ENCODE assay signal across 15 mouse cellular contexts in the genomic region with DNA sequence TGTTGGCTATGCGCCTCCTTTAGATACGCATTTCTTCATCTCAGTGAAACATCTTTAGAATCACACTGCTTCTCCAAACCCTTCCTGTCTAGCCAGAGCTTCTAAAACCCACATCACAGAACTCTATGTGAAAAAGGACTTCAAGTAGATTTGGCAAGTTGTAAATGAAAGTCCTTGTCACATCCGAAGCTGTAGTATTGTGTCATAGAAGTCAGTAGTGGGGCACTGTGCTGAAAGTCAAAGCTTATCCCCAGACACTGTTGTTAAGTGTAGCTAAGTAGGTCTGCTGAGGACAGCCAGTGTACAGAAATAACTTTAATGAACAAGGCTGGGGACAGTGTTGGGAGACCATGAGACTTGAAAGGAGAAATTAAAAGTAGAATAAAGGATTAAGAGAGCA.
DNase-seq lines count a peak whose midpoint lies in the region; ATAC-seq and TF ChIP-seq lines count a peak whose summit lies in the region.
"Had no signal": no experiment of that assay in that cellular context is flagged by ENCODE, and none has a peak within 500 bp of the region (broad histone marks: within the 10 kb centered on the region; RNA-seq: fewer than 3 reads in every experiment).

No protein-coding gene starts in this region.

- 0 out of 2 replicates have a peak overlapping the region, but pooled peaks have one; percentile 9 for H3K27ac ChIP-seq in forebrain, embryonic 14.5 days (ENCODE audit: low read depth, low read length)
- H3K27ac ChIP-seq in forebrain, embryonic 10.5 days = no peak overlapping the region
- 0 out of 2 replicates have a peak overlapping the region, but pooled peaks have one; percentile 55 for H3K27ac ChIP-seq in hindbrain, embryonic 13.5 days
- no peak overlapping the region for H3K27ac ChIP-seq in hindbrain, embryonic 16.5 days (ENCODE audit: low read depth, low read length)
- 0 out of 2 replicates have a peak overlapping the region, but pooled peaks have one; percentile 29 for H3K27ac ChIP-seq in neural tube, embryonic 13.5 days (replicated peaks)
- H3K27ac ChIP-seq in neural tube, embryonic 15.5 days (replicated peaks) = peak overlapping the region; percentile 60; the same call in 1 of the 2 replicates
- no peak overlapping the region for H3K27ac ChIP-seq in left cerebral cortex, adult 2 months
- H3K27ac ChIP-seq: intestine, embryonic 15.5 days; macrophage had no signal

- H3K36me3 ChIP-seq in forebrain, embryonic 14.5 days (ENCODE audit: control insufficient read depth, insufficient read depth, low read length) = 0 out of 2 replicates have a peak, but pooled peaks cover 3% of the 10 kb centered on the region
- no peaks in the 10 kb centered on the region for H3K36me3 ChIP-seq in forebrain, embryonic 10.5 days (replicated peaks)
- no peaks in the 10 kb centered on the region for H3K36me3 ChIP-seq in hindbrain, embryonic 13.5 days
- no peaks in the 10 kb centered on the region for H3K36me3 ChIP-seq in hindbrain, embryonic 16.5 days (ENCODE audit: control insufficient read depth, insufficient read depth, low read length)
- no peaks in the 10 kb centered on the region for H3K36me3 ChIP-seq in neural tube, embryonic 13.5 days
- no peaks in the 10 kb centered on the region for H3K36me3 ChIP-seq in neural tube, embryonic 15.5 days
- H3K36me3 ChIP-seq: intestine, embryonic 15.5 days had no signal

- H3K9me3 ChIP-seq in forebrain, embryonic 14.5 days (replicated peaks; ENCODE audit: control insufficient read depth, low read length) = no peaks in the 10 kb centered on the region
- H3K9me3 ChIP-seq in forebrain, embryonic 10.5 days = no peaks in the 10 kb centered on the region
- no peaks in the 10 kb centered on the region for H3K9me3 ChIP-seq in hindbrain, embryonic 13.5 days
- H3K9me3 ChIP-seq in hindbrain, embryonic 16.5 days (ENCODE audit: control insufficient read depth, low read length) = no peaks in the 10 kb centered on the region
- no peaks in the 10 kb centered on the region for H3K9me3 ChIP-seq in neural tube, embryonic 13.5 days
- H3K9me3 ChIP-seq in neural tube, embryonic 15.5 days (replicated peaks) = no peaks in the 10 kb centered on the region
- H3K9me3 ChIP-seq: intestine, embryonic 15.5 days had no signal

- no peak for TF ChIP-seq CTCF in left cerebral cortex, adult 2 months (IDR thresholded peaks at IDR 0.05)

- H3K4me3 ChIP-seq in forebrain, embryonic 14.5 days (ENCODE audit: low read depth, low read length) = no peak overlapping the region
- no peak overlapping the region for H3K4me3 ChIP-seq in forebrain, embryonic 10.5 days
- H3K4me3 ChIP-seq in hindbrain, embryonic 13.5 days = no peak overlapping the region
- no peak overlapping the region for H3K4me3 ChIP-seq in hindbrain, embryonic 16.5 days (ENCODE audit: low read length)
- H3K4me3 ChIP-seq in neural tube, embryonic 13.5 days = no peak overlapping the region
- H3K4me3 ChIP-seq in neural tube, embryonic 15.5 days (replicated peaks) = no peak overlapping the region
- no peak overlapping the region for H3K4me3 ChIP-seq in left cerebral cortex, adult 2 months
- H3K4me3 ChIP-seq: intestine, embryonic 15.5 days had no signal

- H3K9ac ChIP-seq in forebrain, embryonic 14.5 days (ENCODE audit: low read length) = no peak overlapping the region
- H3K9ac ChIP-seq in hindbrain, embryonic 13.5 days = no peak overlapping the region
- no peak overlapping the region for H3K9ac ChIP-seq in hindbrain, embryonic 16.5 days (ENCODE audit: low read depth, low read length)
- no peak overlapping the region for H3K9ac ChIP-seq in neural tube, embryonic 13.5 days
- no peak overlapping the region for H3K9ac ChIP-seq in neural tube, embryonic 15.5 days (replicated peaks)
- H3K9ac ChIP-seq: intestine, embryonic 15.5 days had no signal

- H3K4me2 ChIP-seq in forebrain, embryonic 14.5 days (ENCODE audit: low read length) = no peak overlapping the region
- no peak overlapping the region for H3K4me2 ChIP-seq in hindbrain, embryonic 13.5 days
- H3K4me2 ChIP-seq in hindbrain, embryonic 16.5 days (ENCODE audit: low read length) = no peak overlapping the region
- no peak overlapping the region for H3K4me2 ChIP-seq in neural tube, embryonic 13.5 days
- H3K4me2 ChIP-seq in neural tube, embryonic 15.5 days = no peak overlapping the region
- H3K4me2 ChIP-seq: intestine, embryonic 15.5 days had no signal

- ATAC-seq in forebrain, embryonic 14.5 days = no peak
- ATAC-seq in hindbrain, embryonic 13.5 days (ENCODE audit: low FRiP score) = no peak
- ATAC-seq in hindbrain, embryonic 16.5 days = no peak
- no peak for ATAC-seq in neural tube, embryonic 13.5 days (ENCODE audit: low read depth)
- no peak for ATAC-seq in neural tube, embryonic 15.5 days (ENCODE audit: low FRiP score)
- ATAC-seq: intestine, embryonic 15.5 days had no signal

- peaks cover 40% of the 10 kb centered on the region for H3K4me1 ChIP-seq in forebrain, embryonic 14.5 days (ENCODE audit: control insufficient read depth, insufficient read depth, low read length)
- peaks cover 44% of the 10 kb centered on the region for H3K4me1 ChIP-seq in forebrain, embryonic 10.5 days
- peaks cover 61% of the 10 kb centered on the region for H3K4me1 ChIP-seq in hindbrain, embryonic 13.5 days (replicated peaks)
- peaks cover 41% of the 10 kb centered on the region for H3K4me1 ChIP-seq in hindbrain, embryonic 16.5 days (ENCODE audit: control insufficient read depth, insufficient read depth, low read depth, low read length)
- peaks cover 65% of the 10 kb centered on the region for H3K4me1 ChIP-seq in neural tube, embryonic 13.5 days (replicated peaks)
- peaks cover 57% of the 10 kb centered on the region for H3K4me1 ChIP-seq in neural tube, embryonic 15.5 days

- 72% methylated on average over 3 of the region's 3 CpGs for WGBS in forebrain, embryonic 14.5 days
- WGBS in forebrain, embryonic 10.5 days = 83% methylated on average over 3 of the region's 3 CpGs
- 82% methylated on average over 3 of the region's 3 CpGs for WGBS in hindbrain, embryonic 13.5 days
- 70% methylated on average over 3 of the region's 3 CpGs for WGBS in hindbrain, embryonic 16.5 days
- 74% methylated on average over 3 of the region's 3 CpGs for WGBS in neural tube, embryonic 13.5 days
- 73% methylated on average over 3 of the region's 3 CpGs for WGBS in neural tube, embryonic 15.5 days

- intact Hi-C loops in left cerebral cortex, adult 2 months (cut with DNase I) = no loop called here

- H3K27me3 ChIP-seq in forebrain, embryonic 14.5 days (replicated peaks; ENCODE audit: control insufficient read depth, insufficient read depth, low read length) = no peaks in the 10 kb centered on the region
- 0 out of 2 replicates have a peak, but pooled peaks cover 6% of the 10 kb centered on the region for H3K27me3 ChIP-seq in forebrain, embryonic 10.5 days (ENCODE audit: poor library complexity, severe bottlenecking)
- no peaks in the 10 kb centered on the region for H3K27me3 ChIP-seq in hindbrain, embryonic 13.5 days
- H3K27me3 ChIP-seq in hindbrain, embryonic 16.5 days (replicated peaks; ENCODE audit: control insufficient read depth, insufficient read depth, low read length) = no peaks in the 10 kb centered on the region
- no peaks in the 10 kb centered on the region for H3K27me3 ChIP-seq in neural tube, embryonic 13.5 days
- no peaks in the 10 kb centered on the region for H3K27me3 ChIP-seq in neural tube, embryonic 15.5 days (replicated peaks)
- H3K27me3 ChIP-seq: intestine, embryonic 15.5 days had no signal

- DNase-seq in forebrain, embryonic 14.5 days (ENCODE audit: low spot score) = no peak
- DNase-seq in forebrain, embryonic 10.5 days (ENCODE audit: extremely low spot score, low spot score) = no peak
- DNase-seq in neural tube, embryonic 10.5 days (ENCODE audit: extremely low spot score, low spot score) = no peak
- no peak for DNase-seq in left cerebral cortex, adult 2 months (ENCODE audit: extremely low spot score in 1 of 2, low spot score in 2 of 2)
- DNase-seq: embryo, embryonic 11 days; kidney, postnatal 36 days; lung, adult 18-20 months; right cerebral cortex, postnatal 14 days; thymus, adult 2 months had no signal

Comparison
In these comparisons a context has a peak if more than half of its experiments do, and no peak if none do; other contexts are left out.
1. H3K27ac ChIP-seq: peak in forebrain, embryonic 14.5 days (single experiment), hindbrain, embryonic 13.5 days (single experiment), neural tube, embryonic 13.5 days (single experiment) and neural tube, embryonic 15.5 days (single experiment); none in forebrain, embryonic 10.5 days (single experiment), hindbrain, embryonic 16.5 days (single experiment) and left cerebral cortex, adult 2 months (single experiment).